Mouse (Mus musculus) hindbrain, embryonic 11.5 days (tissue): Measurements from ENCODE around the gene Ufm1. TPM values are rescaled to one million over a fixed set of nuclear protein-coding genes. Genes with fewer than 3 reads are reported as not detected.

ENCODE experiments used
- ATAC-seq: fragments of 200-750 bp; cut with Nextera tagmentation; 2 replicates; pipeline ENCODE4 v1.8.0; 2017; ENCODE audit warnings: mild to moderate bottlenecking, moderate TSS enrichment, moderate library complexity; ENCODE audit not compliant: low FRiP score
- DNase-seq: peaks from one replicate; pipeline ENCODE4 v3.0.0-alpha.2; 2015; ENCODE audit warnings: low spot score
- H3K27ac ChIP-seq: fragments of 300-500 bp; sonication (generic); 2 replicates; pipeline ENCODE4 v1.5.1; 2014; ENCODE audit warnings: mild to moderate bottlenecking, low read depth, low read length
- H3K27me3 ChIP-seq: fragments of 300-500 bp; sonication (generic); 2 replicates; pipeline ENCODE4 v1.6.1; 2014; ENCODE audit warnings: mild to moderate bottlenecking, low read length, moderate library complexity, mixed read lengths; ENCODE audit not compliant: control insufficient read depth, insufficient read depth
- H3K36me3 ChIP-seq: fragments of 300-500 bp; sonication (generic); 2 replicates; pipeline ENCODE4 v1.6.1; 2014; ENCODE audit warnings: mild to moderate bottlenecking, low read length, moderate library complexity, mixed read lengths; ENCODE audit not compliant: control insufficient read depth, insufficient read depth
- H3K4me1 ChIP-seq: fragments of 300-500 bp; sonication (generic); replicated peaks from 2 replicates; pipeline ENCODE4 v1.6.1; 2014; ENCODE audit warnings: low read length, mixed read lengths; ENCODE audit not compliant: control insufficient read depth, insufficient read depth
- H3K4me2 ChIP-seq: fragments of 300-500 bp; sonication (generic); replicated peaks from 2 replicates; pipeline ENCODE4 v1.6.1; 2014; ENCODE audit warnings: mild to moderate bottlenecking, low read depth, low read length
- H3K4me3 ChIP-seq: fragments of 300-500 bp; sonication (generic); 2 replicates; pipeline ENCODE4 v1.5.1; 2014; ENCODE audit warnings: low read depth, low read length
- H3K9ac ChIP-seq: fragments of 300-500 bp; sonication (generic); 2 replicates; pipeline ENCODE4 v1.6.1; 2014; ENCODE audit warnings: low read depth, low read length
- H3K9me3 ChIP-seq: fragments of 300-500 bp; sonication (generic); 2 replicates; pipeline ENCODE4 v1.6.1; 2016; ENCODE audit warnings: low read length; ENCODE audit not compliant: control insufficient read depth
- WGBS: fragments of 180-500 bp; shearing (Covaris S2); extraction: QIAGEN DNeasy Blood & Tissue Kit; methylation state at CpG from one replicate; pipeline ENCODE4 v1.1.7; 2014; 5-methylcytosine and 5-hydroxymethylcytosine counted together
- polyA plus RNA-seq: library from polyadenylated mRNA; unstranded; fragments of >200 nt; fragmentation: Nextera tagmentation; extraction: Ambion mirVana; gene quantifications from 2 replicates; pipeline ENCODE4 v1.2.1, GENCODE M21; 2014

The Ufm1 gene
- polyA plus RNA-seq = 98.5 and 115 TPM in 2 replicates

GRCm38 (mm10) chr3:53863383-53864220 is at the start of gene Ufm1:
Gene Ufm1, minus strand, starts transcription at chr3:53863830.
- DNase-seq = peak; percentile 93
- ATAC-seq = peak; percentile 99
- H3K9me3 ChIP-seq = no peaks in the 10 kb centered on the region
- H3K4me1 ChIP-seq = no peaks in the 10 kb centered on the region
- H3K4me2 ChIP-seq = peak within 1 kb of the TSS; percentile 69
- no peak within 1 kb of the TSS; the same call in 1 of the 2 replicates for H3K27ac ChIP-seq
- no peaks in the 10 kb centered on the region for H3K27me3 ChIP-seq
- under 1% methylated on average over 58 of the region's 58 CpGs for WGBS
- peak within 1 kb of the TSS; percentile 77 for H3K9ac ChIP-seq
- no peaks in the 10 kb centered on the region for H3K36me3 ChIP-seq
- peak within 1 kb of the TSS; percentile 97 for H3K4me3 ChIP-seq

GRCm38 (mm10) chr3:53890619-53891540 is 27.2 kb upstream of the Ufm1 start:
- DNase-seq (no peak), ATAC-seq (no peak)
- 91% methylated on average over 12 of the region's 12 CpGs for WGBS
- no peaks in the 10 kb centered on the region for H3K4me1 ChIP-seq
- no peaks in the 10 kb centered on the region for H3K9me3 ChIP-seq
- no peak overlapping the region for H3K4me2 ChIP-seq
- no peak overlapping the region for H3K27ac ChIP-seq
- H3K4me3 ChIP-seq = no peak overlapping the region
- H3K9ac ChIP-seq = no peak overlapping the region
- no peaks in the 10 kb centered on the region for H3K36me3 ChIP-seq
- H3K27me3 ChIP-seq = no peaks in the 10 kb centered on the region

DNA sequence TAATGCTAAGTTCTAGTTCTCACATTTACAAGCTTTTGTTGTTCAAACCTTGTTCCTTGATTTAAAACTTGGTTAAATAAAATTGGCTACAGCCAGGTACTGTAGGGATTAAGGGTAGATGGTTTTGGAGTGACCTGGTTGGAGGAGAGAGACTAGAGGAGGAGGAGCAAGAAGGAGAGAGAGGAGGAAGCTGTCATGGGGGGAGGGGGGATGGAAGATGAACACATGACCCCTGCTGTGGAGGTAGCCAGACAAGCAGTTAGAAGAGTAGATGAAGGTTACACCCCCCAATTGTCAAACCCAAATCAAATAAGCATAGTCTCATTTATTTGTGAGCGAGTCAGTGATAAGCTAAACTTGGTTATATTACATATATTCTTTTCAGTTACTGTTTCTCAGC is 8.0 kb upstream of the Ufm1 start:
- no peaks in the 10 kb centered on the region for H3K27me3 ChIP-seq
- no peak overlapping the region for H3K4me3 ChIP-seq
- 93% methylated on average over 1 of the region's 1 CpGs for WGBS
- ATAC-seq (no peak), DNase-seq (no peak)
- H3K4me2 ChIP-seq = no peak overlapping the region
- no peak overlapping the region for H3K27ac ChIP-seq
- no peaks in the 10 kb centered on the region for H3K4me1 ChIP-seq
- H3K9ac ChIP-seq = no peak overlapping the region
- H3K36me3 ChIP-seq = no peaks in the 10 kb centered on the region
- no peaks in the 10 kb centered on the region for H3K9me3 ChIP-seq

- no peak overlapping the region for H3K9ac ChIP-seq
- no peak overlapping the region for H3K27ac ChIP-seq
- H3K36me3 ChIP-seq = no peaks in the 10 kb centered on the region
- H3K9me3 ChIP-seq = no peaks in the 10 kb centered on the region
- no peak overlapping the region for H3K4me2 ChIP-seq
- 82% methylated on average over 6 of the region's 6 CpGs for WGBS
- no peak for ATAC-seq
- H3K4me1 ChIP-seq = no peaks in the 10 kb centered on the region
- no peak overlapping the region for H3K4me3 ChIP-seq
- no peaks in the 10 kb centered on the region for H3K27me3 ChIP-seq
- no peak for DNase-seq
These were observed 6.9 kb upstream of the Ufm1 start for GRCm38 (mm10) chr3:53870482-53870881.

GRCm38 (mm10) chr3:53869263-53869662 is 5.6 kb upstream of the Ufm1 start:
- ATAC-seq (no peak), DNase-seq (no peak)
- 0% methylated on average over 1 of the region's 1 CpGs for WGBS
- Histone ChIP-seq H3K9ac (no peak overlapping the region), H3K4me1 (no peaks in the 10 kb centered on the region), H3K27ac (no peak overlapping the region), H3K4me2 (no peak overlapping the region), H3K36me3 (no peaks in the 10 kb centered on the region), H3K4me3 (no peak overlapping the region), H3K9me3 (no peaks in the 10 kb centered on the region), H3K27me3 (no peaks in the 10 kb centered on the region)

DNA sequence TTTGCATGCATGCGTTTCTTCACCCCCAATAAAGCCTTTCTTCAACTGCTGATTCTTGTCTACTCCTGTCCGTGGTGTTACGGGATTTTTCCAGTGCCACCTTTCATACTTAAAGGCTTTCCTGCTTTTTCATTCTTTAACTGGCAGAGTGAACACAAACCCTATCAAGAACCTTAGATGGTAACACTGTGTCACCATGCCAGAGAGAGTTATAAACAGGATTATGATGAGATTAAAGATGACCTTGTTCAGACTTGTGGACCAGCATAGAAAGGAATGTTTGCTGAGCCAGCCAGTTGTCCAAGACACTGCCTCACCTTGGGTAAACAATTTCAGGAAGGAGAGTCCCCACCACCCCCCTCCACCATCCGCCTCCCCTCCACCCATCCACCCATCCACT is 4.6 kb upstream of the Ufm1 start:
- no peak overlapping the region for H3K4me2 ChIP-seq
- no peak overlapping the region for H3K4me3 ChIP-seq
- no peaks in the 10 kb centered on the region for H3K27me3 ChIP-seq
- H3K9me3 ChIP-seq = no peaks in the 10 kb centered on the region
- 85% methylated on average over 4 of the region's 4 CpGs for WGBS
- H3K36me3 ChIP-seq = no peaks in the 10 kb centered on the region
- no peak overlapping the region for H3K27ac ChIP-seq
- DNase-seq = no peak
- ATAC-seq = no peak
- no peak overlapping the region for H3K9ac ChIP-seq
- no peaks in the 10 kb centered on the region for H3K4me1 ChIP-seq

GRCm38 (mm10) chr3:53854831-53855230 is 8.8 kb downstream of the Ufm1 start:
- Histone ChIP-seq H3K9me3 (no peaks in the 10 kb centered on the region), H3K9ac (no peak overlapping the region), H3K27ac (no peak overlapping the region), H3K4me1 (no peaks in the 10 kb centered on the region), H3K4me3 (no peak overlapping the region), H3K4me2 (no peak overlapping the region), H3K36me3 (no peaks in the 10 kb centered on the region), H3K27me3 (no peaks in the 10 kb centered on the region)
- 94% methylated on average over 3 of the region's 3 CpGs for WGBS
- ATAC-seq = no peak
- no peak for DNase-seq

DNA sequence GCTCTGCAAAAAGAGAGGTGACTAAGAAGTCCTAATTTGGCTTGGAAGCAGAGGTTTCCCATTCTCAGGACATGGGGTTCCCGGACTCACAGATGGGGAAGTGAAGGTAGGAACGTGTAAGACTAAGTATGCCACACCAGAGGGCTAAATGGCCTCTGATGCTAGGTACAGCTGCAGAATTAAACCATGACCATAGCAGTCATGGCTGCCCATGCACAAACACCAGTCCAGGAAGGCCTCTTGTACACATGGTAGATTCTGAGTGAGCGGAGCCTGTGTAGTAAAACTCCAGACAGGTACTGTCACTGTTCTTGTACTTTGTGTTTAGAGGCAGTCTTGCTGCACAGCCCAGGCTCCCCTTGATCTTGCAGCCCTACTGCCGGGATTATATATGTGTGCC is 9.4 kb downstream of the Ufm1 start:
- no peaks in the 10 kb centered on the region for H3K4me1 ChIP-seq
- H3K4me2 ChIP-seq = no peak overlapping the region
- no peaks in the 10 kb centered on the region for H3K27me3 ChIP-seq
- H3K9me3 ChIP-seq = no peaks in the 10 kb centered on the region
- ATAC-seq (no peak), DNase-seq (no peak)
- H3K4me3 ChIP-seq = no peak overlapping the region
- no peak overlapping the region for H3K27ac ChIP-seq
- 90% methylated on average over 4 of the region's 4 CpGs for WGBS
- H3K9ac ChIP-seq = no peak overlapping the region
- H3K36me3 ChIP-seq = no peaks in the 10 kb centered on the region
